Mouse (Mus musculus) forebrain, embryonic 12.5 days (tissue): ENCODE measurements at regions not wholly inside any gene's neighbourhood (a gene's known extent, or its start where the extent isn't known, plus 50 kb on each side); places are given as distances from the start of the nearest gene placed in this dataset.

Source experiments
- ATAC-seq: fragments of 200-750 bp; cut with Nextera tagmentation; 2 replicates; pipeline ENCODE4 v1.8.0; 2017; ENCODE audit warnings: moderate TSS enrichment; ENCODE audit not compliant: low FRiP score
- H3K27ac ChIP-seq: fragments of 300-500 bp; sonication (generic); 2 replicates; pipeline ENCODE4 v1.5.1; 2016; ENCODE audit warnings: mild to moderate bottlenecking
- H3K27me3 ChIP-seq: fragments of 300-500 bp; sonication (generic); 2 replicates; pipeline ENCODE4 v1.6.1; 2016; ENCODE audit warnings: mild to moderate bottlenecking
- H3K36me3 ChIP-seq: fragments of 300-500 bp; sonication (generic); replicated peaks from 2 replicates; pipeline ENCODE4 v1.6.1; 2016; ENCODE audit warnings: mild to moderate bottlenecking
- H3K4me1 ChIP-seq: fragments of 300-500 bp; sonication (generic); 2 replicates; pipeline ENCODE4 v1.6.1; 2016
- H3K4me2 ChIP-seq: fragments of 300-500 bp; sonication (generic); 2 replicates; pipeline ENCODE4 v1.6.1; 2016; ENCODE audit warnings: mild to moderate bottlenecking, moderate library complexity
- H3K4me3 ChIP-seq: fragments of 300-500 bp; sonication (generic); replicated peaks from 2 replicates; pipeline ENCODE4 v1.5.1; 2016; ENCODE audit warnings: mild to moderate bottlenecking
- H3K9ac ChIP-seq: fragments of 300-500 bp; sonication (generic); 2 replicates; pipeline ENCODE4 v1.6.1; 2016; ENCODE audit warnings: mild to moderate bottlenecking
- H3K9me3 ChIP-seq: fragments of 300-500 bp; sonication (generic); 2 replicates; pipeline ENCODE4 v1.6.1; 2016
- WGBS: fragments of 180-500 bp; shearing (Covaris S2); methylation state at CpG from one replicate; pipeline ENCODE4 v1.1.7; 2016; 5-methylcytosine and 5-hydroxymethylcytosine counted together

DNA sequence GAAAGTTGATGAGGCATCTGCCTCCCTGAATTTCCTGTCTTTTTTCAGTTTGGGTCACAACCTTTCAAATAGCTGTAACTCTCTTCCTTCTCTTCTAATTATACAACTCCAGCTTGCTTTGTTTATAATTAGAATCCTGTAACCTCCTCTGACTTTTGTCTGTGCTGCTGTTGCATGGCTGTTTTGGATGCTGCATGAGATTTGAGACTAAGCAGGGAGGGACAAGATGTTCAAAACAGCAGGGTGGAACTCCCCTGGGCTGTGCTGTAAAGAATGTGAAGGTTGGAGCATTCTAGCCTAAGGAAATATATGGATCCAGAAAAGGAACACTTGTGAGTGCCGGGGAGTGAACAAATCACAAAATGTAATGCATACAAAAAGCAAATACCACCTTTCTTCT is 159.0 kb upstream of the Sptlc3 start:
- no peak overlapping the region for H3K9ac ChIP-seq
- no peak overlapping the region for H3K27ac ChIP-seq
- no peaks in the 10 kb centered on the region for H3K36me3 ChIP-seq
- ATAC-seq, result no peak
- no peaks in the 10 kb centered on the region for H3K27me3 ChIP-seq
- H3K4me2 ChIP-seq, result no peak overlapping the region
- H3K9me3 ChIP-seq, result no peaks in the 10 kb centered on the region
- 0 out of 2 replicates have a peak, but pooled peaks cover 2% of the 10 kb centered on the region for H3K4me1 ChIP-seq
- WGBS, result 62% methylated on average over 1 of the region's 1 CpGs
- no peak overlapping the region for H3K4me3 ChIP-seq

DNA sequence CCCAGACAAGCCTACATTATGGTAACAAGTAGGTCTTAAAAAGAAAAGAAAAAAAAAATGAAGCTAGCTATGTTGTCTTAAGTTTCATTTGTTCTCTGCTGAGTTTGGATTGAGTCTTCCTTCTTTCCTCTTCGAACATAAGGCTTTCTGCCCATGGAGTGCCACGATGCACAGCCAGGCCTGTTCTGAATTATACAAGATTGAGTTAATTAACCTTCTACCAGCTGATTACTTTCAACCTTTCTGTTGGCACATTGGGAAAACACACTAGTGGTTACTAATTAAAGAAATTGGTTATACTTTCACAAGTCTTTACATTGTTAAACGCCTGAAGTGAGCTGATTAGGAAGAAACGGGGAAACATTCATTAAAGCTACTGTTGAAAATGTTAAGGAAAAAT is 155.5 kb upstream of the Sptlc3 start:
- no peak overlapping the region for H3K4me2 ChIP-seq
- H3K27me3 ChIP-seq, result no peaks in the 10 kb centered on the region
- no peak overlapping the region for H3K27ac ChIP-seq
- no peaks in the 10 kb centered on the region for H3K36me3 ChIP-seq
- no peak for ATAC-seq
- H3K4me3 ChIP-seq, result no peak overlapping the region
- 0 out of 2 replicates have a peak, but pooled peaks cover 2% of the 10 kb centered on the region for H3K4me1 ChIP-seq
- no peaks in the 10 kb centered on the region for H3K9me3 ChIP-seq
- 55% methylated on average over 4 of the region's 4 CpGs for WGBS
- no peak overlapping the region for H3K9ac ChIP-seq

DNA sequence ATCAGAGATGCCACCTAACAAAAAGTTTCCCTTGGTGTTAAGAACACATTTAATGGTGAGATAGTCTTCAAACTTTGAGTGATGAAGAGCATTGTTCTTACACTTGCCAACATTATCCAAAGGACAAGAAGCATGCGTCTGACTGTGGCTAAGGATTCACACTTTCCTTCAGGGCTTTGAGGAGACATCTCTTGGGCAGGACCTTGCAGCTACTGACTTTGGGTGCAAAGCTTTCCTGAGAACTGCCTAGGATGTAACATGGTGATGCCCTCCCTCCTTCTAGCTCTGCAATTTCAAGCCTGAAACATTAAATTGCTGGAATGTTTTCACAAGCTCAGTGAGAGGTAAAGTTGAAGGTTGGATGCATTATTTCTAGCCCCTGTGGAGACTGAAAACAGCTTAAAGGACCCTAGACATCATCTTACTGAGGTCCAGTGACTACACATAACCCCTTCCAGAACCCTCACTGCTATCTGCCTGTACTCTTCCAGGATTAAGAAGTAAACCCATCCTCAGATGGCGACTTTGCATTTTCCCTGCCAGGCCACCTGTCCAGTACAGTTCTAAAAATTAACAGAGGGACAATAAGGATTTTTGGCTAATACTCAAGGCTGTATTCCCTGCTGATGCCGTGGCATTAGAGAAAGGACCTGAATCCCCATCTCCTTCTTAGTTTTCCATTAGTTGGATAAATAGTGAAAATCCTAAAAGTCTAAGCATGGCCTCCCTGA is 137.3 kb upstream of the Sptlc3 start:
- H3K4me3 ChIP-seq, result no peak overlapping the region
- WGBS, result 89% methylated on average over 3 of the region's 3 CpGs
- no peaks in the 10 kb centered on the region for H3K4me1 ChIP-seq
- H3K27ac ChIP-seq, result no peak overlapping the region
- no peaks in the 10 kb centered on the region for H3K36me3 ChIP-seq
- no peaks in the 10 kb centered on the region for H3K27me3 ChIP-seq
- no peak overlapping the region for H3K4me2 ChIP-seq
- no peaks in the 10 kb centered on the region for H3K9me3 ChIP-seq
- no peak overlapping the region for H3K9ac ChIP-seq
- ATAC-seq, result no peak

DNA sequence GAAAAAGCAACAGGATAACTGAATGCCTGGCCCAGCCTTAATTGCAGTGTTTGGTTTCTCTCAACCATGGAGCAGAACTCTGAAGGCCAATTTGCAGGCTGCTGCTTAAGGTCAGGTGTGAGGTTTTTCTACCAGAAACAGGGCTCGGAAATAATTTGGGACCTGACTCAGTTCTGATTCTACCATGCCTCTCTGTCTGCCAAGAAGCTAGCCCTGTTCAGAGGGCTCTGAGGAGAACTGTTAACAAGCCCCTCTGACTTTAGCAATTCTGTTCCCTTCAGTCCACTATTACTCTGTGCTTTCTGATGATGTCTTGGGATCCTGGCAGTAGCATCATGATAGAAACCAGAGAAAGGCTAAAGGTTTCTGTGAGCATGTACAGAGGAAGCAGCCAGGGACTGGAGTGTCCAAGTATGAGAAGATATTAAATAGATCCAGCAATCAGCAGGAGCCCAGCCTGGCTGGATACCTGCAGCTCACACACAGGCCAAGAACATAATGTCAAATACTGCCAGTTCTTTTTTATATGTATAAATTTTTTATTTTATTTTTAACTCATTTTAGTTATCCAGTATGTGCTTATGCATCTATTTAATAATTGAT is 131.4 kb upstream of the Sptlc3 start:
- H3K4me3 ChIP-seq, result no peak overlapping the region
- no peak overlapping the region for H3K9ac ChIP-seq
- H3K4me1 ChIP-seq, result no peaks in the 10 kb centered on the region; the same call in 1 of the 2 replicates
- no peaks in the 10 kb centered on the region for H3K27me3 ChIP-seq
- no peak overlapping the region for H3K4me2 ChIP-seq
- H3K9me3 ChIP-seq, result no peaks in the 10 kb centered on the region
- no peak for ATAC-seq
- no peaks in the 10 kb centered on the region for H3K36me3 ChIP-seq
- 89% methylated on average over 1 of the region's 1 CpGs for WGBS
- no peak overlapping the region for H3K27ac ChIP-seq

DNA sequence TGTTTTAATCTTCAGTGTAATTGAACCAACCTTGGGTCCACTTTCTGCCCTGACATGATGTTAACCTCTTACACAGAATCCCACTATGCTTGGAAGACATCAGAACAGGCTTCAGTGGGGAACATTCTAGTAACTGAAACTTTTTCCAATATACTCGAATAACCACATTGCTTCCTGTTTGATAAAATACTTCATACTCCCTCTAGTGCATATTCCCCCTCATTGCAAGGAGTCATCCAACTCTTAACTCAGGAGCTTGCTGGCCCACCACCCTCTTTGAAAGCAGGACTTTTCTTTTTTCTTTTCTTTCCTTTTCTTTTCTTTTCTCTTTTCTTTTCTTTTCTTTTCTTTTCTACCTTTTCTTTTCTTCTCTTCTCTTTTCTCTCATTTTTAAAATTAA is 123.6 kb upstream of the Sptlc3 start:
- no peak overlapping the region for H3K9ac ChIP-seq
- ATAC-seq, result no peak
- no peaks in the 10 kb centered on the region; the same call in 1 of the 2 replicates for H3K4me1 ChIP-seq
- H3K4me3 ChIP-seq, result no peak overlapping the region
- WGBS, result 39% methylated on average over 1 of the region's 1 CpGs
- no peaks in the 10 kb centered on the region for H3K27me3 ChIP-seq
- no peaks in the 10 kb centered on the region for H3K9me3 ChIP-seq
- no peaks in the 10 kb centered on the region for H3K36me3 ChIP-seq
- H3K4me2 ChIP-seq, result no peak overlapping the region
- no peak overlapping the region for H3K27ac ChIP-seq

DNA sequence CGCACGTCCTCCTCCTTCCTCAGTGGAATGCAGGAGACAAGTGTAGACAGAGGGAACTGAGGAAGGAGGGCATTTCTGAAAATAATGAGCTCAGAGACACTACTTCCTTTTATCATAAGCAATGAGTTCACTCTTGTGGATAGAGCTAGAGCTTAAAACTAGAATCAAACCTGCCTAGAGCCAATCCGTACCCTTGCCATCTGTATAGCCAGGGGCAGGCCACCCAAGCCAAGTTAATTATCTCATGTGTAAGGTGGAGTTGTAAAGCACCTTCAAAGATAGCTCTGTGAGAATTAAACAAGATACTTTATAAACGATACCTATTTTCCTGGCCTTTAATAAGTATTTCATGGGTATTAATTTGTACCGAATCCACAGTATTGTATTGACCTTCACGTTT is 113.4 kb upstream of the Sptlc3 start:
- Histone ChIP-seq H3K9ac (no peak overlapping the region), H3K27me3 (no peaks in the 10 kb centered on the region), H3K27ac (no peak overlapping the region), H3K4me1 (no peaks in the 10 kb centered on the region), H3K9me3 (no peaks in the 10 kb centered on the region), H3K4me2 (no peak overlapping the region), H3K36me3 (no peaks in the 10 kb centered on the region), H3K4me3 (no peak overlapping the region)
- WGBS, result 87% methylated on average over 6 of the region's 6 CpGs
- ATAC-seq, result no peak

DNA sequence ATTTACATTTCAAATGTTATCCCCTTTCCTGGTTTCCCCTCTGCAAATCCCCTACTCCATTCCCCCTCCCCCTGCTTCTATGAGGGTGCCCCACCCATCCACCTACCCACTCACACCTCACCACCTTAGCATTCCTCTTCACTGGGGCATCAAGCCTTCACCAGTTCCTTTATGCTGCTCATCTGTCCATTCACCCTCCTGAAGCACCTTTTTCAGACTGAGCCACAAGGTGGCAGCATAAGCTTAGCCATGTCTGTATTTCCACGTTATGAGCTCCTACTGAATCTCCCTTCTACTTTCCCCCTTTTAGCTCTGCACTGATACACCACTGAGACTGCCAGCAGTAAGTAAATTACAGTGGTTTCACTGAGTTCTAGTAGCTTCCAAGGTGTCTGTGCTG is 112.1 kb upstream of the Sptlc3 start:
- Histone ChIP-seq H3K4me2 (no peak overlapping the region), H3K4me1 (no peaks in the 10 kb centered on the region), H3K36me3 (no peaks in the 10 kb centered on the region), H3K4me3 (no peak overlapping the region), H3K27me3 (no peaks in the 10 kb centered on the region), H3K9me3 (no peaks in the 10 kb centered on the region), H3K9ac (no peak overlapping the region), H3K27ac (no peak overlapping the region)
- WGBS, result 0% methylated on average over 1 of the region's 1 CpGs
- ATAC-seq, result peak; percentile 86

DNA sequence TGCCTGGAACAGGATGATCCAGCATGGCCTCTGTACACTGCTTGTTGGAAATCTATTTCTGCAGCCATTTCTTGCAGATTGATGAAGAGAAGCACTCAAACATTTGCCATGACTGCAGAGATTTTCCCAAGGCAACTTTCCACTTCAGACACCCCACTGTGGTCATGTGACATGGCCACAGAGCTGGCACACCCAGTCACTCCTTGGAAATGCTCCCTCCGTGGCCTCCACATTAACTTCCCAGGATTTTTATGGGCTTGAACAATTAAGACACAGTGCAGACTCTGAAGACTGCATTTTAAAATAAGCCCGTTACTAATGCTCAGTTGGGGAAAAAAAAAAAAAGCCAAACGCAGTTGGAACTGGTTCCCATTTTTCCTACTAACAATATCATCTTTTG is 80.2 kb upstream of the Sptlc3 start:
- Histone ChIP-seq H3K9me3 (no peaks in the 10 kb centered on the region), H3K9ac (no peak overlapping the region), H3K27me3 (no peaks in the 10 kb centered on the region), H3K4me2 (no peak overlapping the region), H3K4me3 (no peak overlapping the region), H3K36me3 (no peaks in the 10 kb centered on the region), H3K27ac (no peak overlapping the region), H3K4me1 (no peaks in the 10 kb centered on the region)
- no peak for ATAC-seq
- WGBS, result 66% methylated on average over 3 of the region's 3 CpGs

DNA sequence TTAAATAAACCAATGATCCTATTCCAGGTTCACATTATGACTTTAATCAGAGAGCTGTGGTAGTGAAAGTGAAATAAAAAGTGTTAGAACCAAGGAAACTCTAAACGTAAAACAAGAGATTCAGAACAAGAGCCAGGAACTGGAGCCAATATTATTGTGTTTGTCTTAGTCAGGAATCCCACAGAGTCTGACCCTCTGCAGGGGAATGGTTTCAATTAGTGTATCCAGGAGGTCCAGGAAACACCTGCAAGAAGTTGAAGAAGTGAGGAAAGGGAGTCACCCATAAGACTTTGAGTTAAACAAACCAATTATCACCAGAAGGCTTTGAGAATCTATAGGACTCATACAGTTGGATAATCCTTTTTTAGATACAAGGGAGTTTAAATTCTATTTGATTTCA is 76.2 kb upstream of the Sptlc3 start:
- Histone ChIP-seq H3K27ac (no peak overlapping the region), H3K4me2 (no peak overlapping the region), H3K4me1 (no peaks in the 10 kb centered on the region), H3K36me3 (no peaks in the 10 kb centered on the region), H3K4me3 (no peak overlapping the region), H3K27me3 (no peaks in the 10 kb centered on the region), H3K9ac (no peak overlapping the region), H3K9me3 (no peaks in the 10 kb centered on the region)
- ATAC-seq, result no peak
- 52% methylated on average over 1 of the region's 1 CpGs for WGBS

DNA sequence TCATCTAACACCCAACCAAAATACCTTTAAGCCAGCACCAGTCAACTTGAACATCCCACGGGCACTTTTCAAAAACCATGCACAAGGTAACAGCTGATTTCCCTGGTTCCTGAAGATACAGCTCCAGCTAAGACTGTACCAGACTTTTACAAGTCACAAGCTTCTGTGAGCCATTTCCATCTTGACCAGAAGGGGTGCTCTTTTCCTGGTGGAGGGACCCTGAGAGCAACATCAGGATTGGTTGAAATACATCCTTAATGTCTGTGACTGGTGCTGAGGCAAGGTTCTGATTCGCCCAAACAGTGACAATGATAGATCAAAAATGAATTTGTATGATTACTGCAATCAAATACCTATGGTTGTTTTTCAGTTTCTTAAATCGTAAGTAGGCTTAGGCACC is 71.0 kb upstream of the Sptlc3 start:
- Histone ChIP-seq H3K4me1 (no peaks in the 10 kb centered on the region), H3K27ac (no peak overlapping the region), H3K9me3 (no peaks in the 10 kb centered on the region), H3K27me3 (no peaks in the 10 kb centered on the region), H3K9ac (no peak overlapping the region), H3K36me3 (no peaks in the 10 kb centered on the region), H3K4me3 (no peak overlapping the region), H3K4me2 (no peak overlapping the region)
- WGBS, result 87% methylated on average over 3 of the region's 3 CpGs
- no peak for ATAC-seq

DNA sequence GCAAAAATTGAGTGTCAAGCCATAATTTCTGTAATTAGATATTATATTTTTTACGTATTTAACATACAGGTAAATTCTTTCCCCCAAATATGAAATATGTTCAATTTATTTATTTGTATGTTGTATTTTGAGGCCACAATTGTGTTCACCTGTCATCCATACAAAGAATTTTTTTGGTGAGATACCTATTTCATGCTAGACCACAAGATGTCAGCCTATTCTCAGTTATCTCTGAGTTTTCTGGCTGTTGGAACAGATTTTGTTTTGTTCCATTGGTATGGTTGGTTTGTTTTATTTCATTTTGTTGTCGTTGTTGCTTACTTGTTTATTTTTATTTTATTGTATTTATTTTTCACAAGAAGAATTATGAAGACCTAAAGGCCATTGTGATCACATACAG is 70.3 kb upstream of the Sptlc3 start:
- no peak overlapping the region for H3K4me3 ChIP-seq
- no peaks in the 10 kb centered on the region for H3K9me3 ChIP-seq
- H3K9ac ChIP-seq, result no peak overlapping the region
- H3K4me1 ChIP-seq, result no peaks in the 10 kb centered on the region
- no peak overlapping the region for H3K27ac ChIP-seq
- H3K4me2 ChIP-seq, result no peak overlapping the region
- 83% methylated on average over 2 of the region's 2 CpGs for WGBS
- no peak for ATAC-seq
- H3K36me3 ChIP-seq, result no peaks in the 10 kb centered on the region
- no peaks in the 10 kb centered on the region for H3K27me3 ChIP-seq
